Mouse (Mus musculus) right cerebral cortex, postnatal 10 days (tissue): ENCODE measurements around the gene Ell.

Experiments
- DNase-seq, 2 experiments: peaks; one replicate each; pipeline ENCODE4 v3.0.0; 2021; ENCODE audit warnings: low spot score in 2 of 2

Ell gene

DNA sequence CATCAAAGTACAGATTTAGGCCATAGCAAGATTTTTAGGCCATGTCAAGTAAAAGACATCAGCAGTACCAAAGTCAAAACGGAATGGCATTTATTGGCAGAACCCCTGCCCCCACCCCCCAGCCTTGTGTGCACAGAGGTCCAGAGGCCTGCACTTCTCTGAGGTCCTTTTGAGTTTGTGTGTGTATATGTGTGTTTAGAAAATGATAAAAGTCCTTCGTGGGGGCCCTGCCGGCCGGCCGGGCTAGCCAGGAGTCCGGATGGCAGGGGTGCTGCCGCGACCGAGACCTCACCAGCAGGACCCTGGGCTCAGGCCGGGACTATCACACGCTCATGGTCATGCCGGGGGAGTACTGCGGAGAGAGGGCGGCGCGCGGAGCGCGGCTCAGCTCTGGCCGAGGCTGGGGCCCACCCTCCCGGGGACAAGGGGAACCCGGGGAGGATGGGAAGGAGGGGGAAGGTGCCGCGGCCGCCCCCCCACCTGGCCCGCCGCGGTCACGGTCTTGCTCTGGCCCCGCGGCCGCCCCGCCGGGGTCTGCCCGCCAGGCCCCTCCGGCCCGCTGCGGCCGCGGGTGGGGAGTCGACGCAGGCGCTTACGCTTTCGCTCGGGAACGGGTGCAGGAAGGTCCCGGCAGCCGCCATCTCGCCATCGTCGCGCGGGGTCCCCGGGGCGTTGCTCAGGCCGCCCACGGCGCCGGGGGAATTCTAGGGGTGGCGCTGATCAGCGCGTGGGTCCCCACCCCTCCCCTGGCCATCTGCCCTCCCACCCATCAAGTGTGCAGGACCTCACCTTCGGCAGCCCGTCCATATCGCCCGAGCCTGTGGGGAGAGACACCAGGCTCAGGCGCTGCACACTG lies 58.4 kb downstream of the Ell start:
- DNase-seq: no peak

DNA sequence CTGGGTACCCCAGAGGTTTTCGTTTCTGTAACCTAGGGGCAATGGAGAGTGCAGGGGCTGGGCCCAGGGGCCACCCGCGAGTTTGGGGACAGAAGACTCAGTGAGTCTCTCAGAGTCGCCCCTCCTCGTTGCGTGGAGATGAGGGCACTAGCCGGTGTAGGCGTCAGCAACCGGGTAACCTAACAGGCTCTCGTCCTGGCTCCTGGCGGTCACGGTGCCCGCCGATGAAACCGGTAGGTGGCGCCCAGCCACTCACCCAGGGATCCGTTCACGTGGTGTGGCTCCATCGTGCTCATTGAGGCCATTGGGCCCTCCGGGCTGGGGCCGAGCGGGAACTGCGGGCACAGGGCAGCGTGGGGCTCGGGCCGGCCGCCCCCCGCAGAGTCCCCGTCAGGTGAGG lies 59.0 kb downstream of the Ell start:
- DNase-seq: peak; percentile 88 to 89

DNA sequence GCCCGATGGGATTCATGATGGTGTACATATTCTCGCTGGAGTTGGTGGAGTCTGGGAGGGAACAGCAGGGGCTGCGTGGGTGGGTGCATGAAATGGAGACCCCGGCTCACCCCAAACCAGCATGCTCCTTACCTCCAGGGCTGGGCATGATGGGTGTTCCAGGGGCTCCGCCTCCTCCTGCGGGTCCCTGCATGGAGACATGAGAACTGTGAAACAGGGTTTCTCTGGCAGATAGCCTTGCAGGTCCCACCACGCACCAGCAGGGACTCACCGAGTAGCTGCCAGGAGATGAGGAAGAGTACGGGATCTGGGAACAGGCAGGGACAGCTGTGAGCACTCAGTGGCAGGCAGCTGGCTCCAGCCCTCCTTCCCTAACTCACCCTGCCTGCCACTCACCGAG lies 59.5 kb downstream of the Ell start:
- DNase-seq: peak; percentile 66 to 84

DNA sequence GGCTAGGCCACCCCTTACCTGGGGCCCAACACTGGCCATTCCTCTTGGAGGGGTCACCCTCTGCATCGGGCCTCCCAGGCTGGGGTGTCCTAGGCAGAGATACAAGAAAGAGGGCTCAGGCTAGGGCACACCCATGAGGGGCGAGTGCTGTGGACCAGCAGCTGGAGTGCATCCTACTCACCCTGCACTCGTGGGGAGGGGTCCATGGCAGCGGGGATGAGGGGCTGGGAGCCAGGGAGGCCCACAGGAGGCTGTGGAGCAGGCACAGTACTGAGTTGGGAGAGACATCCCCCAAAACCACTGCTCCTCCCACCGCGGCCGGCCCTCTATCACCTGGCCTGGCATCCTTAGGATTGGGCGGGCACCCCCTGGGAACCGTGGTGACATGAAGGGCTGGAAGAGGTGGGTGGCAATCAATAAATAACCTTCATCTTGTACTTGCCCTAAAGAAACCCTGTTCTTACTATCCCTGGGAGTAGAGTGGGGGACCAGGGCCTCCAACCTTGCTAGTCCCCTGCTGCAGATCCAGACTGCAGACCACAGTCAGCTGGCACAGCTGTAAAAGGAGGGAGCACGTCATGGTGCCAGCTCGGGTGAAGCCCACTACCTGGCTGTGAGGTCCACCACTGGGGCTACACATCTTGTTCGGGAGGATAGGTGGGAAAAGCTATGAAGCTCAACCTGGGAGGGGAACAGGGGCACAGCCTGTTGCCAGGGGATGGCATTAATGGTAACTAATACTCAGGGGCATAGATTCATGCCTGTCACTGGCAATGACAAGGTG lies 60.4 kb downstream of the Ell start:
- DNase-seq: peak in 1 of 2 experiments; percentile 30

DNA sequence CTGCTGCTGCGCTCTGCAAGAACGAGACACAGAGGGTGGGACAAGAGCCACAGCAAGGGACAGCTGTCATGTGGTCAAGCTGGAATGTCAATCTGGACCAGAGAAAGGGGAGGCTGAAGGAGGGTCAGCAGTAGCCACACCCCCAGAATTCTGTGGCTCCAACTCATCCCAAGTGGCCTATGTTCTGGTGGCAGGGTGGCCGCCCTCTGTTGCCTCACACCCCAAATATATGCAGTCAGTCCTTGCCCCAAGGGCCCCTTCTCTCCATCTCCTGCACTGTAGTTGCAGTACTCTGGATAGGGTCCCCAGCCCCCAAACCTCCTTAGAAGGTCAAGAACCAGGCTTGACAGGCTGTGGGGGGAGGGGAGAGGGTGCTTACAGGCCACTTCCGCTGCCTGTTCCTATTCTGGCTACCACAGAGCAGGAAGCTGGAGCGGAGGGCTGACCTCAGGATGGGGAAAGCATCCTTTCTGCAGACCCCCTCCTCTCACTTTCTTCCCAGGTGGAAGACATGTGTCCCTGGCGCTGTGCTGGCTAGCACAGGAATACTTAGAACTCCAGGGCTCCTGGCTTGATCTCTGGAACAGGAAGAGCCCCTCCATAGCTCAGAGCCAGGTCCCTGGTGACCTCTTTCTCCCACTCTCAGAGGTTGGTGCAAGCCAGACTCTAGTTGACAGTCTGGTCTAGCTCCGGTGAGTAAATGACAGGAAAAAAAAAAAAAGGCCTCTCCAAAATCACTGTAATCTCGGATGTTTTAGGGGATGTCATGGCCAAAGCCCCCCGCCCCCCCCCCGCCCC lies 61.4 kb downstream of the Ell start:
- peak; percentile 65 to 70 for DNase-seq

DNA sequence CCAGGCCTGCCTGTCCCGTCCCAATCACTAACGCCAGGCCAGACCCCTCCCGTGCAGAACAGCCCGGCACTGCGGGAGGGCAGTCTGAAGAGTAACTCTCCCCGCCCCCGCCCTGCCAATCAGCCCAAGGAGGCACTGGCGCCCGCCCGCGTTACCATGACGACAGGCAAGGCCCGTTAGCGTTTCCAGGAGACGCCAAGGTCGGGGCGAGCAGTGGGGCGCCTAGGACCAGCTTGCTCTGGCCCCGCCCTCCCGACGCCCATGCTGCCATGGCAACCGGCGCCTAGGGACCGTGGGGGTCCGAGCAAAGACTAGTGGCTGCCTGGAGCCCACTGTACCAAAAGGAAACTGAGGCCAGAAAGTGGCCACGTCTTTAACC lies 62.0 kb downstream of the Ell start:
- DNase-seq: peak; percentile 95

DNA sequence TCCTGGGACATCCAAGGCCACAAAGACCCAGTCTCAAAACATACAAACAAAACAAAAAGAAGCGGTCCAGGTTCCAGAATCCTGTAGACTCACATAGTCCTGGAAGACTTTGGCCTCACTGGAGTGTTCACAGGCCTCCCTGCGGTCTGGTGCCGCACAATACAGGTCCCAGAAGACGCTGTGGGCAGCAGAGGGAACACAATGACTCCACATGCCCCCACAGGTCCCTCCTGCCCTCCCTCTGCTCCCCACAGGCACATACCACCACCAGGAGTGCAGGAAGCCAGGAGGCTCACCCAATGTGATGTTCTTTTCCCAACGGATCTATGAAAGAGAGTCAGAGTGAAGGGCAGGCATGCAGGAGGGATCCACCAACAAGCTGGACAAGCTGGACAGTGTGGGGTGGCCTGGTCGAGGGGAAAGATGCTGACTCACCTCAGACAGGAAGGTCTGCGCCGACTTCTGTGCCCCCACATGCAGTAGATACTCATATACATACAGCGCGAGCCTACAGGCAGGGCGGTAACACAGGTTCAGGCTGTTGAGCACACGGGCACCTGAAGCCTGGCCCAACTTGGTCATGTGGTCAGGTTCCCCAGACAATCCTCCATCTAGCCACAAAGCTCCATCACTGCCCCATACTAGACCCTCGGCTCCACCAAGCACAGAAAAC lies 63.0 kb downstream of the Ell start:
- DNase-seq: peak in 1 of 2 experiments; percentile 30

DNA sequence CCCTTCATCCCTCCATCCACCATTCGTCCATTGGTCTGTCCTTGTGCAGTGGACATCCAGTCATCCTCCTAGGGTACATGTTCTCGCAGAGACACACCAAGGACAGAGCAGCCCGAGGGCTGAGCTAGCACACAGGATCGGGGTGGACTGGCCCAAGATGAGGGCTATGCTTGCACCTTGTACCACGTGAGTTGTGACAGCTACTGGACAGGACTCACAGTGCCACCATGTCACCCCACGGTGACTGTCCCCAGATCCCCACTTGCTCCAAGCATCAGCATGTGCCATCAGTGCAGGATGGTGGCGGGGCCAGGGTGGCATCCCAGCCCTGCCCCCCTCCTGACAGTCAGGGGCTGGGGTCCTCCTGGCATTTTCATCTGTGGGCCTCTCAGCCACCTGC lies 65.3 kb downstream of the Ell start:
- peak in 1 of 2 experiments; percentile 36 for DNase-seq

DNA sequence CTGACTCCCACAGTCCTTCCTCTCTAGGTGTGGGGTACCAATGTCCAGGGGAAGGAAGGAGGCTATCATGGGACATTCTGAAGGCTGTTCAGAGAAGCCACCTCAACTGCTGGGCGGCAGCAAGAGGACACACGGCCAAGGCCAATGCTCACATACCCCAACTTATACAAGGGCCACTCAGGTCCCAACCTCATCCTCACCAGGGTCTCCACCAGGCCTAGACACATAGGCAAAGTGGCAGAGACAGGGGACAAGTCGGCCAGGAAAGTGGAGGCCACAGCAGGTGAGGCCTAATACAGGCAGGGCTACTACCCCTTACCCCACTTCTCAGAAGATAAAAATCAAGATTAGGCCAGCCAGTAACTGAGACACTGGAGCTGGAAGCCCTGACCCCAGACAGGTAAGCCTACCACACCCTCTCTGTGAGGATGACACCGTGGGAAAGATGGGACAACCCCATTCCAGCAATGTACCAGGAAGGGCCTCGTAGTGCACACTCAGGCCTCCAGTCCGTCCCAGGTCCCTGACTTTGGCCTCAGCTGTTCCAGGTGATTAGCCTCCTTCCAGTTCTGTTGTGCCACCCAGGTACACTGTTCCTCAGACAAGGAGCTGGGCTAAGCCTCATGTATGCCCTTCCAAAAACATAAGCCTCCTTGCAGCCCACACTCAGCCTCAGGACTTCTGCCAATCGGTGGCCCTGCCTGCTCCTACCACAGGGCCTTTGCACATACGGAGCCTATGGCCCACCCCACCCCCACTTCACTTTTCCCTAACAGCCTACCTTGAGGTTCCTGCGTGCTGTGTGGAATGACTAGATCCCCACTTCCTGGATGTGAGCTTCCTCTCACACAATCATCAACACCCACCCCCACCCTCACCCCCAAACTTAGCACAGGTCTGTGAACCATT lies 66.9 kb downstream of the Ell start:
- DNase-seq: peak; percentile 35 to 42

DNA sequence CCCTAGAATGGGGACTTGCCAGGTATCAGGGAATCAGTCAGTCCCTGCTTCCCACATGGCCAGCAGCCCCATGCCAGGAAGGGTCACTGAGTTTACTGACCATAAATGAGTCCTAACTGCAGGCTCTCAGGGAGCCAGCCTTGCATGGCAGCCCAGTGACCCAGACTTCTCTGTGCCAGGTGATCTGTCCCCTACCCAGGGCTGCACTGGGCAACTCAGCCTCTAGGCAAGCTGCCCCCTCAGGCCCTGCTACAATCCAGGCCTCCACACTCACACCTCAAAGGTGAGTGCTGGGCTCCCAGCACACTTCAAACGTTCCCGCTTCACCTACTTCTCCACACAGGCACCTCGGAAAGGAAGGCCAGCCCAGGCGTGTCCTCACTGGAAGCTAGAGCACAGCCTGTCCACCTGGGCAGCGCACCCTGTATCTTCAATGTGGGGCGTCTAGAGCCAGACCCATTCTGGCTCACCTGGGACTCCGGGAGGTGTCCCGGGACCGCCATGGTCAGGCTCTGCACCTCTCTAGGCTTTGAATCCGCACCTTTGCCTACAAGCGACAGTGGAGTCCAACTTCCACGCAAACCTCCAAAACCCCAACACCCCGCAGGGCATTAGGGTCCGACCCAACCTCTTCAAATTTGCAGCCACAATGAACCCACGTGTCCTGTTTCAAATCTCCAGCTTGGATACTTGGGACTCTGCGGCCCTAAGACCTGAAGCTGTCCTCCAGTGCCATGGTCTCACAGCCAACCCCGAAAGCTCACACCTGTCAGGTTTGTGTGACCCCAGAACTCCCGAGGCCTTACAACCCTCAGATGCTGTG lies 67.7 kb downstream of the Ell start:
- DNase-seq: peak; percentile 32 to 50

DNA sequence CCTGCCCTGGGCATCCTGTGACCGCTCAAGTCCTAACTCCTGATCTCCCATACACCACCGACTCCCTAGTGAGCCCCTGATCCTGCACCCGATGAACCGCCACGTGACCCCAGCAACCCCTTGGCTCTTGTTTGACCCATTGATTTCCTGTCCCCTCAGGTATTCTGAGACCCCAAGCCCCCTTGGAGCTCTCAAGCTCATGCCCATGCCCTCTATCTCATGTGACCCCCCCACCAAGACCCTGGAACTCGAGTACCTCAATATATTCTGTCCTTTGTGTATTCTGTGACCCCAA lies 68.3 kb downstream of the Ell start:
- peak in 1 of 2 experiments; percentile 50 for DNase-seq

DNA sequence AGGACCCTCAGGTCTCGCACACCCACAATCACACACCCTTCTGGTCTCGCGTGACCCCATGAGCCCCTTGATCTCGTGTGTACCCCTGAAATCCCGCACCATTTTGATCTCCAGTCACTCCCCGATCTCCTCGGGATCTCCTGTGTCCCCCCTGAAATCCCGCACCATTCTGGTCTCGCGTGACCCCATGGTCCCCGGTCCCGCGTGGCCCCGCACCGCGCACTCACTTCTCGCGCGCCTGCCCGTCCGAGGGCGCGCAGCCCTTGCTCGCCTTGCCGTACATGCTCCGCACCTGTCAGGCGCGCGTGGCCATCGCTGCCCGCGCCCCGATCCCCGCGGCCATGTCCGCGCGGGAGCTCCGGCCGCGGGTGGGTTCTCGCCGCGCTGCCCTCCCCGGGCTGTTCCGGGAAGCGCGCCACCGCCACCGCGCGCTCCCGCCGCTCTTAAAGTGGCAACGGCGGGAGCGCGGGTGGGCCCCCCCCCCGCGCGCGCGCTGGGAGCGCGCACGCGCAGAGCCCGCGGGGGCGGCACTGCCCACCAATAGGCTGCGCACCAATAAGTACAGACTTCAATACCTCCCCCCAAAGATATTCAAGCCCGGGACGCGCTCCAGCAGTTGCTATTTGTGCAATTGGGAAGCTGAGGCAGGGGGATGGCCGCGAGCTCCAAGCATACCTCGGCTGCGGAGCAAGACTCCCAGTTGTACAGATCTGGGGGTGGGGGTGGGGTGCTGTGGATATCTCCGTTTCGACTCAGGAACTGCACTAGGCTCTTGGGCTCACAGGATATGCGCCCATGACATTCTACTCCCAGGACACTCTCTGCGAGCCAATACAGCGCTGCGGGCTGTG lies 68.9 kb downstream of the Ell start:
- DNase-seq: peak; percentile 76 to 77

DNA sequence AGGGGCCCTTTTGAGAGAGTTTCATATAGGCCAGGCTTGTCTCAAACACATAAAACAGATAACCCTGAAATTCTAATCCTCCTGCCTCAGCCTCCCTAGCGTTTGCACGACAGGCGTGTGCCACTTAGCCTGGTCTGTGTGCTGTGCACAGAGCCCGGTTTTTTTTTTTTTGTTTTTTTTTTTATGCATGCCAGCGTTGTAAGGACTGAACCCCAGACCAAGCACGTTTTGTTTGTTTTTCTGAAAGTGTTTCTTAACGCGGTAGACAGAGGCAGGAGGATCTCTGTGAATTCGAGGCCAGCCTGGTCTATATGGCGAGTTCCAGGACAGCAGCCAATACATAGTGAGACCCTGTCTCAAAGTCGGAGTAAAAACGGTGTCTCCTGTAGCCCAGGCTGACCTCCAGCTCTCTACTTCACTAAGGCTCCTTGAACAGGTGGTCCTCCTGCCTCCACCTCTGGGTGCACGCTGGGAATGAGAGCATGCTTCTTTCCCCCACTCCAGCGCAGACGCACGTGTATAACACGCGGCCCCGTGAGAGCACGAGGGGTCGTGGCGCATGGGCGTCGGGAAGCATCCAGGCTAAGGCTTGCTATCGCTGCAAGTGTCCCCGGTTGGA lies 69.6 kb downstream of the Ell start, which contains the start of gene Ssbp4:
Ssbp4 (minus strand) TSS at position 124 of the 619 bp plus-strand sequence.
- no peak for DNase-seq

DNA sequence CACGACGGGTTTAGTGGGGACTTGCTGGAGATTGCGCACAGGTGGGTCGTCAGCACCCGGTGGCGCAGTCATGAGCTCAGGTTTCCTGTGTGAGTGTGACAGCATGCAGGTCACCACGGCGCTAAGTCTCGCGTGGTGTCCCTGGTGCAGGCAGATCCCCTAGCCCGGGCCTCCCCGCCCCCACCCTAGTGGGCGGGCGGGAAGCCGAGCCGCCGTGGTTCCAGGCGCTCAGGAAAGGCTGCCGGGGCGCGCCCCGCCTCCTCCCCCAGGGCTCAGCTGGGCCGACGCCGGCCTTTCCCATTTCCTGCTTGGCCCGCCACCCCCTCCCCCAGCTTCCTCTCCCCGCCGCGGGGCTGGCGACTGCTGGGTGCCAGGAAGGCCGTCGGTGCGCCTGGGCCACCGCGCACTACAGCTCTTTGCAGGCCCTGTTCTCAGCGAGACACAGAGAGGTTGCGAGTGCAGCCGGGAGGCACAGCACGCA lies 70.2 kb downstream of the Ell start:
- DNase-seq: peak; percentile 86 to 90

DNA sequence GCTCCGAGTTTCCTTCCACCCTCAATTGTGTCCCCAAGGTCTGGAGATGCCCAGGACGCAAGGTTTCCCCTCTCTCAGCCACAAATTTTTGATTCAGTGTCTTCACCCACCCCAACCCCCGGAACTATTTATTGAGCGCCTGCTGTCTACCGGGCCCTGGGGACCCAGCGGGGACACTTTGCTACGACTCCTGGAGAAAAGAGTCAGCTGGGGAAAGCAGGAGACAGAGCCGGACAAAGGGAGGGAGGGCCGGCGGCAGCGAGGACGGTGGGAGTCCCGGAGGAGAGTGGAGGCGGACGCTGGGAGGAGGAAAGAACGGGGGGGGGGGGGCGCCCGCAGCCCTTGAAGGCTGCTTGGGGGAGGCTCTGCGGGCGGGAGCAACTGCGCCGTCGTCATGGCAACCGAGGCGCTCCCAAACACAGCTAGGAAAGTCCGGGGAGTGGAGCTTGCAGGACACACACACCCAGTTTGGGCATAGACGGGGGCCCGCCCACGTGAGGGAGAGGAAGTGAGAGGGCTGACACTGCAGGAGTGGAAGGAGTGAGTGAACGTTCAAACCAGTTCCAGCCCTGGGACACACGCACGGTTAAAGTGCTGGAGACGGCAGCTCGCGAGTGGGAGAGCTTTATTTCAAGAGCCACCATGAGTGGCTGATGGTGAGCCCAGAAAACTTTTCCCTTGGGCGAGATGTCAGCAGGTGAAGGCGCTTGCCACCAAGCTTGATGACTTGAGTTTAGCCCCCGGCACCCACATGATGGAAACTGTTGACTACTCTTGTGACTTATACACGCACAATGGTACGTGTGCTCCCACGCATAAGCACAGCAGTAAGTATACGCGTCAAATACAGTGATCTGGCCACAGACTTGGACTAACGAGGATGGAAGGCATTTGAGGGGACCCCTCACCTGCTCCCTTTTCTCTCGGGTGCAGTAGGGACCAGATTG lies 70.9 kb downstream of the Ell start:
- DNase-seq: peak; percentile 93 to 95

DNA sequence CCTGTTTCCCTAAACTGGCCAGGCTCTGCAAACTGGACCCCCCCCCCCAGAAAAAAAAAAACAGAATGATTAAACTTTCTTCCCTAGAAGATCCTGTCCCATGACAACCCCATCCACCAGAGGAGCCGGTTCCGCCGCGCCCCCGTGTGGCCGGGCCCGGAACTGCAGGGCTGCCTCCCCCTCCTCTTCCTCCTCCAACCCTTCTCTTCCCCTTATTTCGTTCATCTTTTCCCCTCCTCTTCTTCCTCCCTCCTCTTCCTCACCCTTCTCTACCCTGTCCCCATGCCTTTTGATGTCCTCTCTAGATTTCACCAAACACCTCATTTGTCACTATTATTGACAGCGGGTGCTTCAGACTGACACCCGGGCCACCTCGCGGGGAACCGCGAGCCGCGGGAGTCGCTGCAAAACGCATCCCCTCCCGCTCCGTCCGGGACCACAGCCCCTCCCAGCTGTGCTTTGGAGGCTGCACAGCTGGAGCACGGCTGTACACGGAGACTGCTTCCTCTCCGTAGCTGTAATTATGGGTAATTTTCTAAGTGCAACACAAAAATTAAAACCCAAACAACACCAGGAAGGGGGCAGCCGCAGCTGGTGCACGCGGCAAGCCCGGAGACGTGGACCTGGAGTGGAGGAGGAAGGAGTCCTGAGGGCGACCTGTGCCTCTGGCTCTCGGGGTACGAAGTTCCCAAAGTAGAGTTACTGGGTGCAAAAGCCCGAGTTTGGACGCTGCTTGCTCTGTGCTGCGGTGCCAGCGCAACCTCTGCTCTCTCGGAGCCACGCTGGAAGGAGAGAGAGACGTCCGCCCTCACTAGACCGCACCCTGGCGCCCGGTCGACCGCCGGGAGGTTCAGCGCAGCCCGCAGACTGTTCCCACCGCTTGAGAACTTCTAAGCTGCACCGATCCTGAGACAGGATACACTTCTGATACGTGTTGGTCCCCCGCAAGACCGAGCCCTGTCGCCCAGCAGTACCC lies 71.8 kb downstream of the Ell start:
- DNase-seq: peak in 1 of 2 experiments; percentile 79
